Mouse (Mus musculus): ENCODE measurements around the gene Prok2. TPM values are rescaled to one million over a fixed set of nuclear protein-coding genes. Genes with fewer than 3 reads are reported as not detected.

Prok2 gene
- total RNA-seq (2022), result 1 to 10 TPM in 2 of 4 experiments, under 1 TPM in 2; 0.33 to 2.9 (median 0.78) TPM

DNA sequence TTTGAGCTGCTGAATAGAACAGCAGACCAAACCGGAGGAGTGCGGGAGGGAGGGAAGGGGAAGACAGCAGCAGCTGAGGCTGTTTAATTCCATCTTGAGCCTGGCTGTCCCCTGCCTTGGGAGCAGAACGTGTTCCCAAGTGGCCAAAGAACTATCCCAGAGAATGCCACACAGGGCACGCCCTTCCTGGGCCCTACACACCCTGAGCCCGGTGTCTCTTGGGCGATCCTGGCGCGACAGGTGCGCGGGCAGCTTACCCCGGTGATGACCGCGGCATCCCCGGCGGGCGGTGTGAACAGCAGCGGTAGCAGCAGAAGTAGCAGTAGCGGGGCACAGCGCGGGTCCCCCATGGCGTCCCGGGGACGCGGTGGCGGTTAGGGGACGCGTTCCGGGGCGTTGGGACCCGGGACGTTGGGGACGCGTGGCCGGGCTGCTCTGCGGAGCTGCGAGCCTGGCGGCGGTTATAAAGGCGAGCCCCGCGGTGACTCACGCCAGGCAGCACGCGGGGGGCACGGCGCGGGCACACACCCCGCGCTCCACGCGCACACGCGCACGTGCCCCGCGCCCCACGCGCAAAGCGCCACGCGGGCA, at the start of gene Prok2:
TSS of gene Prok2 (minus strand) at position 422 of the 591 bp plus-strand sequence.
- DNase-seq (ENCODE audit: low spot score in 2 of 2), result no peak

DNA sequence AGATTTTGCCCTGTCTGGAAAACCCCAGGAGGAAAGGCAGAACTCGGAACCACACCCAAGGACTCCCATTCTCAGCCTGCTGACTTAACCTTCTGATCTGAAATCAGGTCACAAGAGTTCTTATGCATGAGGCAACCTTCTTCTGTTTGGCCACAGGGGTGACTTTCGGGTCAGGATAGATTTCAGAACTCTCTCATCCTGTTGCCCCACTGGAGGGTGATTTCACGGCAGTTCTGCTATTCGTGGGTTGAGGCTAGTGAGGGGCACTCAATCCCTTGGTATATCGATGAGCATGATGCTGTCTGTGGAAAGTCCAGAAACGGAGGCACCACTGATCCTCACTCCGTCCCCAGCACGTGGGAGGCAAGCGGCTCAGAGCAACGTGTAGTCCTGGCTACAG, 48.5 kb upstream of the Prok2 start:
- DNase-seq (ENCODE audit: low spot score in 2 of 2), result no peak

DNA sequence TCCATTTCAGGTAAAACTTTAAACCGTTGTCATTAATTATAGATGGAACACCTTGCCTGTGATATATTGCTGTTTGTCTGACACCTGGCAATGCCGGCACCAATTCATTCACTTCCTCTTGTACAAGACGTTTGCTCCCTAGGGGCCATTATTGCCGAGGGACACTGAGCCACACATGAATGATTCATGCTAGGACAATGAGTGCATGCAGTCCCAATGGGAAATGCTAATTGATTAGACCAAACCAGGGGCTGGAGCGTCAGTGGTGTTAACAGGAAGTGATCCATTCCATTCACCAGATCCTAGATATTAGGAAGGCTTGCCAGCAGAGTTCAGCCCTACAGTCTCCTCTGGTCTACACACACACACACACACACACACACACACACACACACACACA, 42.3 kb upstream of the Prok2 start:
- no peak for DNase-seq (ENCODE audit: low spot score in 2 of 2)

DNA sequence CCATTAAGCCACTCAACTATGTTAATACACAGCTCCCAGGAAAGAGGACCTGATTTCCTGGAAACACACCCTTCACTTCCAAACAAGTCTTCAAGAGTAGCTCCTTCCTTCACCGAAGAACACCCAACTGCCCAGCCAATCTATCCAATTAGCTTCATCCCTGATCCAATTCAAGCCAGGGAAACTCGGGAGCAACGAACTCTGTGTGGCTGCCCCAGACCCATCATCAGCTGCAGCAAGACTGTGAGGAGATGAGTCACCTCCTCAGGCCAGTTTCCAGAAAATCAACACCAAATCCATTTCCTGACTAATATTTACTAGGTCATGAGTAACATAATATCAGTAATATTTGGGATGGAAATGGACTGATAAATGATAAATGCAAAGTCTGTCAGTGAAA, 38.7 kb upstream of the Prok2 start:
- DNase-seq (ENCODE audit: low spot score in 2 of 2), result no peak

DNA sequence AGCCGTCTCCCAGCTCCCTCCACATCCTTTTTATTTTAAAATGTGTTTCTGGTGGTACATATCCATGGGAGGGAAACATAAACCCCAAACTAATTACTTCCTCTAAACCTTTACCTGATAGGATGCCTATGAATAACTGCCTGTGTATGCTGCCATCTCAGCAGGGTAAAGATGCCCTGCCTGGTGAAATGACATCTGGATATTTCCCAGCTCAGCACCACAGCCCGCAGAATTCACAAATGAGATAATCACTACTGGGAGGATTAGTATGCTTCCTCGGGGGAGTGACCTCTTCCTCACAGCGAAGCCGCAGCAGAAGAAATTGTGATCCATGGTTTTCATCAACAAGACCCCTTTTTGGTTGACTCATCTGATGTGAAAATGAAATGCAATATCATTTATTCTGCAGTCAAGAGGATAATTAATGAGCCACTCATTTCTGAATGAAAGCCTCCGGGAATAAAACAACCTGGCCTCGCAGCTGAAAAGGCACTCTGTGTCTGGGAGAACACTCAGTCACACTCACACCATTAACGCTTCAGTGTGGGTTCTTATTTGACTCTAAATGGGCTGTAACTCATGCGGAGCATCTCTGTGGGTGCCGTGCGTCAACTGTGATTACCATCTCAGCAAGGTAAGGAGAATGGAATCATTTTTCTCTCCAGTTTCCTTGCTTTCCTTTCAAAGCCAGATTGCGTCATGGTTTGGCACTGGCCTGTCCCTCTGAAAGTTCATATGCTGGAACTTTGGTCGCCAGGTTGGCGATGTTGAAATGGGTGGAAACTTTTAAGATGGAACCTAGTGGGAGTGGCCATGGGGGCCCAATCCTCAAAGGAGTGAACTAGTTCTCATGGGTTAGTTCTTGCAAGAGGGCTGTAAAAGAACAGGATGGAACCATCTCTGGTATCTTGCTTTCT, 36.1 kb upstream of the Prok2 start:
- no peak for DNase-seq (ENCODE audit: low spot score in 2 of 2)

DNA sequence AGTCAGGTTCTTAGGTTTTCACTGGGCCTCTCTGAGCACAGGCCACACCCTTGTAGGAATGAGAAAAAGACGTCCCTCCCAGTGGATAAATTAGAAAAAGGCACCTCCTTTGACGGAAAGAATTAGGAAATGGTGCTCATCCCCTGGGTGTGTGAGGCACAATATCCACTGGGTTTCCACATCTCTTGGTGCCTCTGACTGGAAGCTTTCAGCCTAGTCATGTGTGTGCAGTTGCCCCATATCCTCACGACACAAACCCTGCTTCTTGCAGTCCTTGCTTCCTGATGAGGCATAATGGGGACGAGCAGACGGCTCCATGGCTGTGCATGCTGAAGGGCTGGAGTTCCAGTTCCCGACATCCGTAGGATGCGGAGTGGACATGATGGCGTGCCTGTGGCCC, 29.9 kb upstream of the Prok2 start:
- no peak for DNase-seq (ENCODE audit: low spot score in 2 of 2)

DNA sequence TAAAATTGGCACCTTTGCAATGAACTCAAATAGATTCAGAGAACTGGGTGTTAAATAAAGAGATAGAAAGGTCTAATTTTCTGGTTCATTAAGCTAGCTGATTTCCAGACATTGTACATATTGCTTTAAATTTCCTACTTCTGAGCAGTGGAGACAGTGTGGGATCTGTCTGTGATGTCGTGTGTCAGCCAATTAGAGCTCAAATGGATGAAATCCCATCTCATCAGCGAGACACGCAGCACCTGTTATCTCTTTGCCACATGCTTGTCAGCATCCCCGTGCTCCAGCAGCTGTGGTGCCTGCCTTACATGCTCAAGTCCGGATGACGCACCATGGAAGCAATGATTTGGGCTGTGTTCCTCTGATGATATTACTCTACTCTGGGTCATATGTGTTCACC, 25.1 kb upstream of the Prok2 start:
- DNase-seq (ENCODE audit: low spot score in 2 of 2), result no peak

DNA sequence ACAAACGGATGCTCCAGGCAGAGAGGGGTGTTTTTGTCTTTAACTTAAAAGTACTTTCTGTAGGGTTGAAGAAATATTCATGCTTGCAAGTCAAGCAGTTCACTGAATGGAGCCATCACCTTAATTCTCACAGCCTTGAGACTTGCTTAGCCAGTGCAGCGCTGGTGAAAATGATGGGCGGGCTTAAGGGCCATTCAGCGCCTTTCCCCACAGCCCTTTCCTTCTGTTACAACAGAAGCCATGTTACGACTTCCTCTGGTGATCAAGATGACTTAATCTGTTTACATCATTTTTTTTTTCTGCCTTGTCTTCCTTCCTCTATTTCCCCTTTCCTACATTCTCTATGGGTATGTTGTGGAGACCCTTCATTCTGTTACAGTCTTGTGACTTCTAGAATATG, 20.1 kb upstream of the Prok2 start:
- DNase-seq (ENCODE audit: low spot score in 2 of 2), result no peak

DNA sequence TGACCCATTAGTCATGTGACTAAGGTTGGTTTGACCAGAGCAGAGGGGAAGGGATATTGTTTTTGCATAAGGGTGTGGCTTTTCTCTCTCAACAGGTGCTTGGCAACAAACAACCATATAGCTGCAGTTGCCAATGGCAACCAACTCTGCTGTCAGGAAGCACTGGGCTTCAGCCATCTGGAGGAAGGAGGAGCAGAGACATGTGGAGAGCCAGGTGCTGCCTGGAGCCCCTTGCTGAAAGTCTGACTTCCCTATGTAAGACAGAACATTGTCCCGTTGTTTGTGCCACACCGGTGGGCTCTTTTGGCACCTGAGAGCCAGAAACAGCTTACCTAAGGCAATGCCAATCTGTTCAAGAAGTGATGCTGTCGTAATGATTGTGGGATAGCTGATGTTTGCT, 16.7 kb upstream of the Prok2 start:
- no peak for DNase-seq (ENCODE audit: low spot score in 2 of 2)

DNA sequence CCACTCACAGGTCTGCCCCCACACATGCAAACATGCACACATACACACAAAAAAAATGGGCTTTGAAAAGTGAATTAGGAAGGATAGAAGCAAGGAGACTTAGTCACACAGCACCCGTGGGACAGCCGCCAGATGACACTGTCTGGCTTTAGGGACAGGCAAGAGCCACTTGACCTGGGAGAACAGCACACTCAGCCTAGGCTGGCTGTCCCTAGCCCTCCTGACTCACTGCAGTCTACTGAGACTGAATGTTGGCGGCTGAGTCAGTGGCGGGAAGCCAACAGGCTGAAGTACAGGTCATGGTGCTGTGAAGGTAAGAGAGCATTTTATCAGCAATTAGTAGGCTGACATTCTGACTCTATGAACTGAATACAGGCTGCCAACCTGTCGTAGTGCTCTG, 8.5 kb upstream of the Prok2 start:
- DNase-seq (ENCODE audit: low spot score in 2 of 2), result no peak

DNA sequence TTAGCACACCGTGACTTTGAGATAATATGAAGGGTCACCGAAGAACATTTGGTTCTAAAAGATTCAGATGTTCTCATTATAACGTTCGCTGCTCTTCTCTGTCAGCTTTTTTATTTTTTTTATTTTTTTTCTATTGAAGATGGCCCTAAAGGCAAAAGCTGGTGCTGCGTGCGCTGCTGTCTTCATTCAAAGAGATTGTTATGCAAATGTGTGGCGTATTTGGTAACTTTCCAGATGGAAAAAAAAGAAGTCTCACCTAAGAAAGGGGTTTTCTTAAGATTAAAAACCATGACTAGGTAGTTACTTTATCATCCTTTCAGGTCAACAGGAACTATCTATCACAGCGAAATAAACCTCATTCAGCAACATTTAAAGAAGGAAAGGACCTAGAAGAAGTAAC, 6.5 kb upstream of the Prok2 start:
- no peak for DNase-seq (ENCODE audit: low spot score in 2 of 2)

DNA sequence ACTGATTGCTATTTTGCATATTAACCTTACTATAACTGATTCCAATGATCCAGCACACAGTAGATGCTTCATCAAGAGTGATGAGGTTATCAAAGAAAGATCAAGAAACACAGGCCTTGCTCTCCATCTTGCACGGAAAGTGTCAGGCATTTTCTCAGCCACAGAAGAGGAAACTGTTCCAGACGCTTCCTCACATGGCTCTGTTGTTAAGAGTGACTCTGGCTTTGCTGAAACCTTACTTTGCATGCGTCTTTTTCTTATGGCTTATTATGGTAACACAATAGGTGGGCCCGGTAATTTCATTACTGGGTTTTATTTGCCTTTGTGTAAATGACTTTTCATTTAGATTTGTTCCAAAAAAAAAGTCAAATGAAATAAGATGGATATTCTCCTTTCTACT, 5.7 kb upstream of the Prok2 start:
- DNase-seq (ENCODE audit: low spot score in 2 of 2), result no peak

DNA sequence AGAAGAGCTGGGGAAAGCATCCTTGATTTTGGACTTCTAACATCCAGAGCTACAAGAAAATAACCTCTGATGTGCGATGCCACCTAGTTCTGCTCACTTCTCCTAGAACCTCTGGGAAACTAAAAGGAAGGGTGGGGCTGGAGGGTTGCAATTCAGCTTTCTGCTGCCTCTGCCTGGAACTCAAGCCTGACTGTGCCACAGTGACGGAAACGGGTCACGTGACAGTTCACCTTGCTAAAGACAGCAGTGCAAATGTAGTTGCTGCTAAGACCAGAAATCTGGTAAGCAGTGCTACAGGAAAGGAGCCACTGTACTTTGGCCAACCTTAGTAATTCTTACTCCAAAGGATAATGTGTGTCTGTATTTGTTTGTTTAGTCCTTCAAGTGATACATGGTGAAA, 3.7 kb upstream of the Prok2 start:
- no peak for DNase-seq (ENCODE audit: low spot score in 2 of 2)

DNA sequence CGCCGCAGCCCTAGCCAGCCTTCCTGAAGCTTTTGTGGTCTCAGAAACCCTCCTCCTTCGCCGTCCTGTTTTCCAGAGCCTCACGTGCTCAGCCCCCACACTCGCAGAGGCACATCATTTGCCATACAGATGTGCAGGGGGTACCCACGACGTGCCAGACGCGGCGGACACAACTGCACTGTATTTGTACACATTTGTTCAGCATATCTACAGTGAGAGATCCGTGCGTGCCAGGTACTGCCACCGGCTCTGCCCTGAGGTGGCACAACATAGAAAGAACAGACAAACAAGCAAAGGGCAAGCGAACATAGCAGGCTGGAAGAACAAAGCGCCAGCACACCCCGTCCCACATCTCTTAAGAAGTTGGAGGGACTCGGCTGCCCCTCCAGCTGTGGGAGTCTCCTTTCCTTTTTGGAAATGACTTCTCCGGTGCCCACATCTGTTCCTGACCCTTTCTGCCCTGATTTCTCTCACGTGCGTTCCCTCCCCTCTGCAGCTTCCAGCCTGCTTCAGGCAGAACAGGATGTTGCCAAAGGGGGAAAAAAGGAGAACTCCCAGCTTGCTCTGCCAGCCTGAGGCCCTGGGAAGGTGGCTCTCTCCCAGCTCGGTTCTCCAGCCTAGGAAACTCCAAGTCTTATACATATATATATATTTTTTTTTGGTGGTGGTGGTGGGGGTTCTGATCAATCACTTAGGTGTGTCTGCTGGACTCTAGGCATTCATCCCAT, 548 bp upstream of the Prok2 start:
- DNase-seq (ENCODE audit: low spot score in 2 of 2), result no peak

DNA sequence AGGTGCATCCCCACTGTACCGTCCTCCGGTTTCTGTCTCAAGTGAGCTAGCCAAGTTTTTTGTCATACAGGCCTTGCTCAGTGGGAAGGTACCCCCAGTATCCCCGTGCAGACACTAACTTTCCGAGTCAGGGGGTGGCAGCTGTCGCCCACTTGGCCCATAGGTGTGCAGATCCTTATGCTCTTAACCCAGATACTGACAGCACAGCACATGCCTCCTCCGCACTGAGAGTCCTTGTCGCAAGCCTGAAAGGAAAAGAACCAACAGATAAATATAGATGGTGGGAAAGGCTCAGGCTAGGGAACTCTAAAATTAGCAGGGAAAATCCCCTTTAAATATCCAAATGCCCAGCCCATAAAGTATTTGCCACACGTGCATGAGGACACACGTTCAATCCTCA, 3.8 kb downstream of the Prok2 start:
- no peak for DNase-seq (ENCODE audit: low spot score in 2 of 2)

DNA sequence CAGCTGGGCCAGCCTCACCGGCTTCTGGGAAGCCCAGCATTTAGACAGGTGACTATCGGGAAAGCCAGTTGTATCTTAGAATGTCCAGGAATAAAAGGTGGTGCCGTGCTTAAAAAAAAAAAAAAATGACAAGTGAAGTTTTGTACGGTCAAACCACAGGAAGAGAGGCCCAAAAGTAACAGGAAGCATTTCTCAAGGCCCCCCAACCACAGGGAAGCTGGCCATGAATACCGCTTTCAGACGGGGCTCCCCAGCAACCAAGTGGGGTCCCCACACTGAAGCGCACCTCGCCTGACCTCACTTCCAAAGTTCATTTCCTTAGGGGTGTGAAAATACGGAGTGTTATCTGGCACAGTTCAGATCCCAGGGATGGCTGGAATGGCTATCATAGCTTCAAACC, 5.2 kb downstream of the Prok2 start:
- no peak for DNase-seq (ENCODE audit: low spot score in 2 of 2)

DNA sequence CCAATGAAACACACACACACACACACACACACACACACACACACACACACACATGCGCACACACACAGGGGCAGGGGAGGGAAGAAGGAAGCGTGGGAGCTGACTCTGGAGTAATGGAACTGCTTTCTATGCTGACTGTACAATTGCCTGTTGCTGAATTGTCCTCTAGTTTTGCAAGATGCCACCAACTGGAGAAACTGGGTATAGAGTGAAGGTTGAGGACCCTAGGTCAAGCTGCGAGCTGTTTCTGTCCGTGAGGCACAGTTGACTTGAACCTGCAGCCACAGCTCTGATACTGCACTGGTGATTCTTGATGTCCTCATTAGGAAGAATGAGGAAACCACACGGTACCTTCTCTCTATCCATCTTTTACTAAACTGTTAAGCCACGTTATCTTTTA, 10.3 kb downstream of the Prok2 start:
- DNase-seq (ENCODE audit: low spot score in 2 of 2), result no peak

DNA sequence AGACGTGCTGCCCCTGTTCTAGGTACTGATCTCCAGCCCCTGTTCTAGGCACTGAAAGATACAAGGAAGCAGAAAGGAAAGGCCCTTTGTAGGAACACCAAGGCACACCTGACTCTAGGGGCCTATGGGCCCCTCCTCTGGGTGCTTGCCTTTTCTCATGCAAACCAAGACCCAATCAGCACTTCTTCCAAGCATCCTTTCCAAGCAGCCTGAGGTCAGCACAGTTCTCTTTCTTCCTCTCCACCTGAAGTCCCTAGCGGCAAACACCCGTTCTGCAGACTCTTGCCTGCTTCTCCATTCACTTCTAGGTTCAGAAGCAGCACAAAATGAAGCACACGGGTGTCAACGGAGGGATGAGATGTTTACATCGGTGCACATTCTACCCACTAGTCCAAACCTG, 11.0 kb downstream of the Prok2 start:
- DNase-seq (ENCODE audit: low spot score in 2 of 2), result no peak

DNA sequence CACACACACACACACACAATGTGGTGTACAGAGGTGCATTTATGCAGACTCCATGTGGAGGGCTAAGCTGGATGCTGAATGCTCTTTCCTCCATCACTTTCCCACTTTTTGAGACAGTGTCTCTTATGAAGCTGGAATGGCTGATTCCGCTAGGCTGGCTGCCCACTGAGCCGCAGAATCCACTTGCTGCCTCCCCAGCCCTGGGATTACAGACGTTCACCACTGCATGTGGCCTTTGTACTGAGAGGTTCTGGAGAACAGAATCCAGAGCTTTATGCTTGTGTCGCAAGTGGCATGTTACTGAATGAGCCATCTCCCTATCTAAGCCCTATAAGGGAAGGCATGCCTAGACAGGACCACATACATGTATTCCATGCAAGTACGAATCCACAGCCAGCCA, 12.9 kb downstream of the Prok2 start:
- no peak for DNase-seq (ENCODE audit: low spot score in 2 of 2)

DNA sequence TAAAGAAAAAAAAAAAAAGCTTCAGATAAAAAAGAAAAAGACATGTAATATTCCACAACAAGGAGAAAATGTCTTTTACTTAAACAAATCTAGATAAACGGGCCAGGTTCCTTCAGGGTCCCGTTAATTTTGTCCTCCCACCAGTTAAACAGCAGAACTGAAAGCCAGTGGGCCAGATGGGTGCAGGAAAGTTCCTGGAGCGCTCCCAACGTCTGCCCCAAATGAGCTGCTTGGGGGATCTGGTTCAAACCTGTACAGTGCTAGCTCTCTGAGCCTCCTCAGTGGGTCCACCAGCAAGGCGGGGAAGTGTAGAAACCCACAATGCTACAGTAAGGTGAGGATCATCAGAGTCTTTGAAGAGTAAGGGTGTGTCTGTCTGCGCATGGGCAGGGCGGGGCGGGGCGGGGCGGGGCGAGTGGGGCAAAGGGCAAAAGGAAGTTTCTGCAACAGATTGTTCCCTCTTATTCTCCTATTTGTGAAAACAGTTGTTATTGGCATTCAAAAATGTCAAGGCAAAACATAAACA, 14.6 kb downstream of the Prok2 start:
- no peak for DNase-seq (ENCODE audit: low spot score in 2 of 2)

DNA sequence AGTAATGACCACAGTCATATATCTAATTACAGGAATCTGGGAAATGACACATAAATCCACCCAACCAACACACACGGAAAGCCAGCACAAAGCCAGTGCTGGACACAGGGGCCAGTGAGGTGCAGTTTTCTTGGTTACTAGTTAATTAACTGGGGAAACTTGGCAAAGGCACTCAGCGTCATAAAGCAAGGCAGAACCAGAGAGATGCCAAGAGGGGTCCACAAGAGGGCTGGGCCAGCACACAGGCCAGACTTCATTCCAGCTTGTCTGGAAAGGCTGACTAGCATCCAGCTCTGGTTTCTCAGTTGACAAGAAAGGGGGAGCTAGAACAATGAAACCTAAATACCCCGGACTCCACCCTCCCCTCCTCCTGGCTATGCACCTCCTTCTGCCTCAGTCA, 25.7 kb downstream of the Prok2 start:
- no peak for DNase-seq (ENCODE audit: low spot score in 2 of 2)

Measured in left cerebral cortex, adult 8-10 months (tissue).